Mouse (Mus musculus) right cerebral cortex, postnatal 36 days (tissue): ENCODE measurements around the gene Atp6v0b.
A peak's percentile ranks its signal among the peaks of the same experiment; 100 is the strongest.

ENCODE experiments used
- DNase-seq, 2 experiments: peaks; one replicate each; pipeline ENCODE4 v3.0.0; 2022; ENCODE audit warnings: low spot score in 2 of 2, mixed read lengths in 1 of 2

The Atp6v0b gene

GRCm38 (mm10) chr4:117887133-117887532 is at the start of gene Atp6v0b:
TSS of gene Atp6v0b (minus strand) at chr4:117887333.
- peak; percentile 94 to 95 for DNase-seq

DNA sequence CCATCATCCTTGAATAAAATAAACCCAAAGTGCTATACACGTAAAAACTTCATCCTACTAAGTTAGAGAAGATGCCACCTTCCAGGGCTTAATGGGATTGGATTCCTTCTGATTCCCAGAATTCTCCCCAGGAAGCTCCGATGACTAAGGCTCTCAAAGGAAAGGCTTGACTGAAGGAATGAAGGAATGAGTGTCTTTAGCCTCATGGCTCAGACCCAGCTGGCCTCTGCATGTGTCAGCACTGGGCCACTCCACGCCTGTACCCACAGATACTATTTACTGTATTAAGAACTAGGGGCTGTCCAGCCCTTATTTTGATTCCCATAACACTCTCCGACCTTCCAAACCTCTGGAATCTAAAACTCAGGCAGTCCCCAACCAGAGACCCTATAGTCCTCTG is 46.9 kb upstream of the Atp6v0b start:
- DNase-seq, result no peak

DNA sequence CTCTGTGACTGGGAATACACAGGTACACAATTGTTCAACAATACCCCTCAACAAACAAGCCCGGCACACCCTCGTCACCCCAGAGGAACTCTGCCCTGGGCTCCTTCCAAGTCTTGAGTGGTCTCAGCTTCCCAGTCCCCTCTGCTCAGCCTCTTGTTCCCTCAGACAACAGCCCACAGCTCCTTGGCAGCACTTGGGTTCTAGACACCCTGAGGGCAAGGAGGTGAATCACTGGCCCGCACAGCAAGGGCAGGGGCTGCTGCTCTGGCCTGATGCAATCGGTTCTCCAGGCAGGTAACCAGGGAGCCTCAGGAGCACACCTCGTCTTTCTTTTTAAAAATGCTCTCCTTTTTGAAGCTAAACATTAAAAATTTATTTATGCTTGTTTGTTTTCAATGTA is 46.1 kb upstream of the Atp6v0b start:
- DNase-seq, result no peak

DNA sequence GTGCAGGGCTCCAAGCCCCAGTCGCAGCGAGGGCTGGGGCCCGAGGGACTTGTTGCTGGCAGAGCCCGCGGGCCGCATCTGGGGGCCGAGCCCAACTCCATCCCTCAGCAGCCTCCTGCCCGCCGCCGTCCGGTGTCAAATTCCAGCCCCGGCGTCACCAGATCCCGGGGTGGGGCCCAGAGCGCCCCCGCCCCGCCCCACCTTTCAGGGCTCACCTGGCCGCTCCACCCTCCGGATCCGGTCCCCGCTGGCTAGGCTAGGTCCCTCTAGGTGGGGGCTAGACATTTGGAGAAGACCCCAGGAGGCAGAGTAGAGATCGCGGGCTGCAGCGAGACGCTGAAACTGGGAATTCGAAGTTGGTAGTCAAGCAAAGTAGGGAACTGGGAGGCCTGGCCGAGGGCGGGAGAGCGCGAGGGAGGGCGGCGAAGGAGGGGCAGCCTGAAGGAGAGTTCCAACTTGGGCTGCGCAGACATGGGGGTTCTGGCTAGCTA is 42.3 kb upstream of the Atp6v0b start, which contains the start of gene Artn:
TSS of gene Artn (minus strand) at position 373 of the 491 bp plus-strand sequence.
- DNase-seq, result no peak

DNA sequence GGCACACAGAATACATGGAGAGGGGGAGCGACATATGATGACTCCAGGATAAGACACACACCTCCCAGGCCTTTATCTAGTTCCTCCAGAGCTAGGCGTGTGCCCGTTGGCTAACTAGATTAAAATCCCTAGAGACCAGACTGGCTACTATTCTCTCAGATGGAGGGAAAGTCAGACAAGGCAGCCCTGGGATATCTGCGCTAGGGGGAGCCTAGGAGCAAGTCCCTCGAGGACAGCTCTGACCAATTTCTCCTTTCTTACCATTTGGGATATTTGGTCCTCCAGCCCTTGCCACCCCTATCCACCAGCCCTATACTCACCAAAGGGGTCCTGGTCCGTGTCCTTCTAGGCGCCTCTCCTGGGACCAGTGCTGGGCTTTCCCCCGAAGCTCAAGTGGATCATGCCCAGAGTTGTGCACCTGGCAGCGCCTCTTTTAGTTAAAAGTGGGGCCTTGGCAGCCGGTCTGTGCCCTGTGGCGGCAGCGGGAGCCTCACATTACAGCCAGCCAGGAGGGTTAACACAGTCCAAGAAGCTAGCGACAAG is 41.6 kb upstream of the Atp6v0b start:
- DNase-seq, result peak in 1 of 2 experiments; percentile 12

- DNase-seq, result no peak
Measured at GRCm38 (mm10) chr4:117928234-117928633, 41.1 kb upstream of the Atp6v0b start.

- peak in 1 of 2 experiments; percentile 56 for DNase-seq
Measured at GRCm38 (mm10) chr4:117926545-117927482, 39.7 kb upstream of the Atp6v0b start.

DNA sequence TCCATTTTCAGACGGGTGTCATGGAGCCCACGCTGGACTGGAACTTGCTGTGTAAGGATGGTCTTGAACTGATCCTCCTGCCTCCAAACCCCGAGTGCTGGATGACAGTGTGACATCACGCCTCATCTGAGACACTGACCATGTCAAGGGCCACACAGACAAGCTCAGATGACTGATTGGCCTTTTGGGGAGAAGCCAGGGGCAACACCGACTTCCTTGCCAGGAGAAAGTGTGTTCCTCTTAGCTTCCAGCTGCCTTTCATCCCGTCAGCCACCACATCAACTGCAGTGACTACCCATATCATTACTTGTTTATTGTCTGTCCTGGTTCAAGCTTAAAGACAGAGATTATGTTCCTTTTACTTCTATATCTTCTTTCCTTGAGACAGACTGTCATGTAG is 37.8 kb upstream of the Atp6v0b start:
- no peak for DNase-seq

DNA sequence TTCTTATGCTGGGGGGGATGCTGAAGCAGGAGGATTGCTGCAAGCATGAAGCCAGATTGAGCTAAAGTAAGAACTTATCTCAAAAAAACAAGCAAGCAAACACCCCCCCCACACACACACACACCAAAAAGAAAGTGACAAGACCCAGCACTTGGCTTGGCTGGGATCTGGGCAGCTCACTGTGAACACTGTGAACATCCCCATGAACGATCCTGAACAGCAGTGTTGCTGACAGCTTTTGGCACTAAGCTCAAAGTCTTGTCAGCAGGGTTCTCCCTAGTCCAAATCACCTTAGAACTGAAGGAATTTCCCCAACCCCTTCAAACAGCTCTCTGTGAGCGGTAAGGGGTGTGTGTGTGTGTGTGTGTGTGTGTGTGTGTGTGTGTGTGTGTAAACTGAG is 36.3 kb upstream of the Atp6v0b start:
- DNase-seq, result no peak

- DNase-seq, result no peak
Measured at GRCm38 (mm10) chr4:117921358-117921757, 34.2 kb upstream of the Atp6v0b start.

DNA sequence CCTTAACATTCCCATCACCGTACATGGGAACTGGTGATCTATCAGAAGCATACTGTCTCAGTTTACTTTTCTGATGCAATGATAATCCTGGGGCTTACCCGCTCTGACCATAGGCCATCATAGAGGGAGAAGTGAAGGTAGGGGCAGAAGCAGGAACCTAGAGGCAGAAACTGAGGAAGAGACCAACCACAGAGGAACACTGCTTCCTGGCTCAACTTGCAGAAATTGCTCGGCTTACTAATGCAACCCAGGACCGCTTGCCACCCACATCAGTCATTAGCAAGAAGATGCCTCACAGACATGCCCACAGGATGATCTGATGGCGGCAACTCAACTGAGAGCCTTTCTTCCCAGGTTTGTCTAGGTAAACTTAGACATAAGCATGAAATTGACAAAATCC is 31.6 kb upstream of the Atp6v0b start:
- DNase-seq, result no peak

DNA sequence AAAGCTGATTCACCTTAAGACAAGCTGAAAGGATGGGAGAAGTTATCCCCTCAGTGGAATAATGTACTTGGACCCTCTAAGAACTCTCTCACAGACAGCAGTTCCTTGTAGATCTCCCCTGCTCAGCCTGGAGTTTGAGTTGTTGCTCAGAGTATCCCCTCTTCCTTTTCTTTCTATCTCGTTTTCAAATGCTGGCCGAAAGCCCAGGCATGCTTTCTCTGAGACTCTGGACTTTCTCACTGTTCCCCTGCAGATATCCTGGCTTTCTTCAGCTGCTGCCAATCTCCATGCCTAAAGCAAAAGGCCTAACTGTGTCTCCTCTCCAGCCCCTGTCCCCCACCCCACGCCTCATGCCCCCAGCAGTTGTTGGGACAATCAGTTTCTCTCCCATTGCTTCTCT is 31.1 kb upstream of the Atp6v0b start:
- no peak for DNase-seq

DNA sequence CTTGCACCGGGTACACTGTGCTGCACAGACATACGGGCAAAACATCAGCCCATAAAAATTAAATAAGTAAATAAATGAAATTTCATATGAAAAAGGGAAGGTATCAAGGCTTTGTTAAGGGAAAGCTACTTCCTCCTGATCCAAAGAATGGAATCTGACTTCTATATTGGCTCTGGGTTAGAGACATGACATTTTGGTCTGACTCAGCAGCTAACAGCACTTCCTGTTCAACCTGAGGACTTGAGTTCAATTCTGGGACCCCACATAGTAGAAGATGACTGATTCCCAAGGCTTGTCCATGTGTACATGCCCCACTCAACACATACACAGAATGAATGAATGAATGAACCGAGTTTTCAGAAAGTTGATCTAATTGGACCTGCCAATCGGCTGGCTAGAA is 30.7 kb upstream of the Atp6v0b start:
- no peak for DNase-seq

DNA sequence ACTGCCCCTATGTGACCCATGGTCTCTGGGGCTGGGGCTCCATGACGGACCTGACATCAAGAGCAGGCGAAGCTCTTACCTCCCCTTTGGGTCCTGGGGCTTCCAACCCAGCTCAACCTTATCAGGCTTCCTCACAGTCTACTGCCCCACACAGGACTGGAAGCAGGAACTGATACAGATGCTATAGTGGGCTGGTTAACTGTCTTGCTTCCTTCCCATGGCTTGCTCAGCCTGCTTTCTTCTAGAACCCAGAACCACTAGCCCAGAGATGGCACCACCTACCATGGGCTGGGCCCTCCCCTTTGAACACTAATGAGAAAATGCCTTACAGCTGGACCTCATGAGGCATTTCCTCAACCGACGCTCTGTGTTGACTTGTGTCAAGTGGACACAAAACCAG is 30.3 kb upstream of the Atp6v0b start:
- no peak for DNase-seq

DNA sequence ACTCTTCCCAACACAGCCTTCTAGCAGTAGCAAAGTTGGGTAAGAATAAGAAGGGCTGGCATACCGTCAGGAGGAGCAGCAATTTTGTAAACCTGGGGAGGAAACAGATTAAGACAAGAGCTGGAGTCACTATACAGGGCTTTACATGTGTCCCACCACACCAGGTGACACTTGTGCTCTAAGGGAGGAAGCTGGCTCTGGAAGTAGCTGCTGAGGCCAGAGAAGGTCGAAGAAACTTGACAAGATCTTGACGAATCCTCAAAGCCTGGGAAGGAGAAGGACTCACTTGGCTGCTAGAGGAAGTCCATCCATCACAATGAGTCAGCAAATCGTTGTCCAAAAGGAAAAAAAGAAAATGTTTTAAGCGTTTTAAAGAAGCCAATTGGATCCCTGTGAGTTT is 29.3 kb upstream of the Atp6v0b start:
- no peak for DNase-seq

DNA sequence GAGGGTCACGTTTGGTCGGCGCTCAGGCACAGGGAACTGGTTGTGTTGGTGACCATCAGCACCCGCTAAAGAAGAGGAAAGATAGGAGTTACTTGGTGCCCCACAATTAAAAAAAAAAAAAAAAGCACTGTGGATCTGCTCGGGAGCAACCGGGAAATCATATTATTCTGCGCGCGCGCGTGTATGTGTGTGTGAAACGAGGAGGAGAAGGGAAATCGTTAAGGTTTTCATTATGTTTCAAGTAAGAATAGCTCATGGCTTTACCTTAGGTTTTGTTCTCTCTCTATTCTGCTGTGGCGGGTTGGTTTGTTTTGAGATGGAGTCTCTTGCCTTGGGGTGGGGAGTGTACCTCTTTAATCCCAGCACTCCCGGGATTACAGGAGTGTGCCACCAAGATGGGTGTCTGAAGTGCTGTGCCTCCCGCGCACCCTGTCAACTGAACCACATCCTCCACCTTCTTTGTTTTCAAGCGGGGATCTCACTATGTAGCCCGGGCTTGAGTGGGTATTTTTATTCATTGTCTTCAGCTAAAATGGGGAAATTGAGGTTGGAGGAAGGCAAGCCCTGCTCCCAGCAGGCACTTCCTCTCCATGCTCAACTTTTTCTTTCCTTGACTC is 28.5 kb upstream of the Atp6v0b start:
- no peak for DNase-seq

DNA sequence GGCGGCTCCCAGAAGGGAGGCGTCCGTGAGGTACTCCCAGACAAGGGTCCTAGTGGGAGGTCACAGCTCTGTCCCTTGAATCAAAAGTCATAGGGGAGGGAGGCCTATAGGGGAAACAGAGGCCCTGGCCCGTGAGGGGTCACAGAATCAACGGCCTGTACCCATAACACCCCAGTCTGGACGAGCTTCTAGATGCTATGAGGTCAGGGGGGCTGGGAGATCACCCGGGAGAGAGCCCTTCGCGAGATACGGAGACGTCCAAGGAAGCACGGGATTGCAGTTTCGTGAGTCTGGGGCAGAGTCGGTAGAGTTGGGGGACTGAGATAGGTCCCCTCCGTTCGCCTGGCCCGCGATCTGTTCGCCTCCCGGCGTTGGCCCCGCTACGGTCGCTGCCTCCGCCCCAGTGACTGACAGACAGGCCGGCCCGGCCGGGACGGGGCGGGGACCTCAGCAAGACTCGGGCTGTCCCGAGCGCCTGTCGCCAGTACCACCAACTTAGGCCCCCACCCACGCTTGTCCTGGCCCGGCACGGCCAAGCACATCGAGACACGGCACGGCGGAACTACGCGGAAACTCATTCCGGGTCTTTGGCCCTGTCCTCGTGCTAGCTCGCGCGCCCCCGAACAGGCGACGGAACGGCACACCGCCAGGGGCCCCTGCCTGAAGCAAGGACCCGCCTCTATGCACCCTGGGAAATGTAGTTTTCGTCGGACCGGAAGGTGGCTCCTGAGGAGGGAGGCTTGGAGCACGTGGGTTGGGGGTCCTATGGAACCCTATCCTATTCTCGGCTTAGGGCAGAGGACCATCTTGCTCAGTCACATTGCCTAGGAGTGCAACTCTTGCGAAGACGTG is 27.7 kb upstream of the Atp6v0b start, which contains the start of gene Ipo13:
TSS of gene Ipo13 (minus strand) at position 409 of the 852 bp plus-strand sequence.
- peak; percentile 89 for DNase-seq

GRCm38 (mm10) chr4:117914031-117914430 is 26.9 kb upstream of the Atp6v0b start:
- DNase-seq, result no peak

DNA sequence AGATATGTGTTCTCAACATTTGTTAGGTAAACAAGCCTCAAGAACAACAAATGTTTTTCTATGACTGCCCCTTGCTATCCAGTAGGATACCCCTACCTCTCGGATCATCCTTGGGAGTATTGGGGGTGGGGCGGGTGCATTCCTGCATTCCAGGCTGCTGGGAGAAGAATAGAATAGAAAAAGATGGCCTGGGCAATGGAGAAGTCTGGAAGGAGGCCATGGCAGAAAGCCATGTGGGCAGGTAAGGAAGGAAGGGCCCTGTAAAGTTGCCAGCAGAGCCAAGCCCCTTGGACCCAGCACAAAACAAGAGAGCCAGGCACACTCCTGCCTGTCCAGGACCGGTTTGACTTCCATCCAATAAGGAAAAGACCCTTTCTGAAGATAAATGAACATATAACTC is 26.3 kb upstream of the Atp6v0b start:
- no peak for DNase-seq

DNA sequence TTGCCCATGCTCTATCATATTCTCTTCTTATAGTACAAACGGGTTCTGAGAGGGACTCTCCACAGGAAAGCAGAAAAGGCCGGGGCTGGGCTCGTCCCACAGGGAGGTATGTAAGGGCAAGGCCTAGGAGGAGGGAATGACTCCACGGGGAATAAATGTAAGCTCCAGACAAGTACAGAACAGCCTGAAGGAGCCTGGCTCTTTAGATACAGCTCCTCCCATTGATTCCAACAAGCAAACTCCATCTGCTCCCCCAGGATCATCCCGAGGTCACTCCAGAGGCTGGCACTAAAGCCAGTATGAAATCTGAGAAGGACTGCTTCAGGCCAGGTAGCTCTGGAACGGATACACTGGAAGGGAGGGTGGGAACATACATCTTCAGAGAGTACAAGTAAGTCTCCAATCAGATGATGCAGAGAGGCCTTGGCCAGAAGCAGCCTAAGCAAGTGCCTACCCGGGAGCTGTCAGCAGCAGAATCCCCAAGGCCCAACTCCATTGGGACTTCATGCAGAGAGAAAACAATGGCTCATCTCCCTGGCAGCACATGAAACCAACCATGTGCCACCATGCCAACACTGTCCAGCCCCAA is 25.6 kb upstream of the Atp6v0b start:
- no peak for DNase-seq

GRCm38 (mm10) chr4:117912131-117912561 is 25.0 kb upstream of the Atp6v0b start:
- no peak for DNase-seq
